Mouse (Mus musculus): ENCODE data around the gene Arhgef16. TPM values are rescaled to one million over a fixed set of nuclear protein-coding genes. Genes with fewer than 3 reads are reported as not detected.
A peak's percentile ranks its signal among the peaks of the same experiment; 100 is the strongest.

Gene Arhgef16
- polyA plus RNA-seq, 1 experiment from 2014 or later: 4.9 TPM

DNA sequence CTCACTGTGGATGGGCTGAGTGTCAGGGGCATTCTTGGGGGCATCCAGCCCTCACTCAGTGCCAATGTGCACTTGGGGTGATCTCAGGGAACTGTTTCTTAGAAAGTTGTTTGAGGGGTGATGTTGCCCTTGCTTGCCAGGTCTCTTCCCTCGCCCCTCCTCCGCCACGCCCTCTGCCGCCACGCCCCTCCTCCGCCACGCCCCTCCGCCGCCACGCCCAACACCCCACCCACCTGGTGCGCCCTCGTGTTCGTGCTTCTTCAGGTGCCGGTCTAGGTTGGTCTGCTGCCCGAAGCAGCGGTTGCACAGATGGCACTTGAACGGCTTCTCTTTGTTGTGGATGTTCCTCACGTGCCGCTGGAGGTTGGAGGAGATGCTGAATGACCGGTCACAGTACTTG lies 27.0 kb upstream of the Arhgef16 start:
- H3K9me3 ChIP-seq (replicated peaks): no peaks in the 10 kb centered on the region
- no peak overlapping the region for H3K9ac ChIP-seq
- peaks cover 4% of the 10 kb centered on the region; the same call in 1 of the 2 replicates for H3K4me1 ChIP-seq (replicated peaks)
- 16% methylated on average over 12 of the region's 20 CpGs for WGBS (ENCODE audit: insufficient replicate concordance)
- ATAC-seq (ENCODE audit: insufficient read depth): no peak
- H3K27ac ChIP-seq (replicated peaks): no peak overlapping the region
- H3K4me2 ChIP-seq: no peak overlapping the region
- no peak overlapping the region for H3K4me3 ChIP-seq (replicated peaks)
- H3K27me3 ChIP-seq: no peaks in the 10 kb centered on the region
- no peaks in the 10 kb centered on the region for H3K36me3 ChIP-seq (replicated peaks)

DNA sequence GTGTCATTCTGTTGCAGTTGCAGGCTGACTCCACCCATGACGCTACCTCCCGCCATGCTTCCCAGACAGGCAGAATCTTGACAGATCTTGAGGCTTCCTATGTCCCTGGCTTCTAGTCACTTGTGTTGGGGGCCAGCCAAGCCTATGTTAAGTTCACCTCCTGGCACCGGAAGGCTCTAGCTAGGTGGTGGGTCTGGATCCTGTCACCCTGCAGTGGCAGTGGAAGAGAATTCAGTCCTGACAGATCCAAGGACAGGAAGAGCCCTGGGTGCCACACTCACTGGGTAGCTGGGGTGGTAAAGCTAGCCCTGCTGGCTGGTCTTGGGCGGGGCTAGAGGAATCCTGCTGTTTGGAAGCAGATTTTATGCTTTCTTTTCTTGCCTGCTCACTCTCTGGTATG lies 23.9 kb upstream of the Arhgef16 start:
- H3K27me3 ChIP-seq: no peaks in the 10 kb centered on the region
- H3K9ac ChIP-seq: no peak overlapping the region
- no peak overlapping the region for H3K4me3 ChIP-seq (replicated peaks)
- H3K4me2 ChIP-seq: no peak overlapping the region
- peaks cover 4% of the 10 kb centered on the region; the same call in 1 of the 2 replicates for H3K4me1 ChIP-seq (replicated peaks)
- no peak overlapping the region for H3K27ac ChIP-seq (replicated peaks)
- H3K9me3 ChIP-seq (replicated peaks): no peaks in the 10 kb centered on the region
- no peaks in the 10 kb centered on the region for H3K36me3 ChIP-seq (replicated peaks)
- ATAC-seq (ENCODE audit: insufficient read depth): no peak
- 49% methylated on average over 4 of the region's 4 CpGs for WGBS (ENCODE audit: insufficient replicate concordance)

DNA sequence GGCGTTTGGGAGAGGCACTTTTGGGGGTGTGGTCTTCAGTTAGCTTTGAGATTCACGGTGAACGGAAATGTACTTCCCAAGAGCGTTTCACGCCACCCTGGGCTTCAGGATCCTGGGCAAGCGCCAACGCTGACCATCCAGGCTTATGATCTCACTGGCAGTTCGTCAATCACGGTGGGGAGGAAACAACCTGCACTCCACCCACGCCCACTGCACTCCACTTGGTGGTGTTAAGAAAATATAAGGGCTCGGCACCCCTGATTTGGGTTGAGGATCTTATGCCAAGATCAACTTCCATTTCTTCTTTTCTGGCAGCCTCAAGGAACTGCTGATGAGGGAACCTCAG lies 12.1 kb upstream of the Arhgef16 start:
- no peak for ATAC-seq (ENCODE audit: insufficient read depth)
- Histone ChIP-seq H3K4me2 (no peak overlapping the region), H3K27me3 (no peaks in the 10 kb centered on the region), H3K27ac (replicated peaks) (no peak overlapping the region), H3K36me3 (replicated peaks) (no peaks in the 10 kb centered on the region), H3K9ac (no peak overlapping the region), H3K4me1 (replicated peaks) (no peaks in the 10 kb centered on the region), H3K9me3 (replicated peaks) (no peaks in the 10 kb centered on the region), H3K4me3 (replicated peaks) (no peak overlapping the region)
- WGBS (ENCODE audit: insufficient replicate concordance): 66% methylated on average over 11 of the region's 11 CpGs

DNA sequence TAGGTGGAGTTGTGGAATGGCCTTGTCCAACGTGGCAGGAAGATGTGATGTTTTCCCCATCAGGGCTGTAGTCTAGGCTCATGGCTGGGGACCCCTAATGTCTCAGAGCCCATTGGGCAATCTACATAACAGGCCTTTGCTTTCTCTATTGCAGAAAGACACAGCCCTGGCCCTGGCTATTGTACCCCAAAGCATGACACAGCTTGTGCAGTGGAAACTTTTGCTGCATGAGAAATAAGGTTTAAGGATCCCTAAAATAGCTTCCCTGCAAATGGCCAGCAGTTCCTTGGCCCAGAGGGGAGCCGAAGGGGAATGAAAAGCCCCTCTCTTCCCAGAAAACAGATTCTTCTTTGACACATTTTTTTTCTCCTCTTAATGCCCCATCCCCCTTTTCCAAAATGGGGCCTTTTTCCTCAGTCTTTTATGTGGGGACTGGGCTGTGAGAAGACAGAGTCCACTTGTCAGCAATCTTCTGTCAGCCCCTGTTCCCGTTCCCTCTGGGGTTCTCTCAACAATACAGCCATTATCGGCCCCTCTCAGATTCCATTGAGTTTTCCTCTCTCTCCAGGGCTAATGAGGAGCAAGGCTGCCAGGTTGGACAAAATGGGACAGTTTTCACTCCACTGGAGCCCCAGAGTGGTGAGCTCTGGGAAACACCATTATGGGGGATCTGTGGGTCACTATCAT lies 11.6 kb upstream of the Arhgef16 start:
- 48% methylated on average over 4 of the region's 4 CpGs for WGBS (ENCODE audit: insufficient replicate concordance)
- no peak for ATAC-seq (ENCODE audit: insufficient read depth)

GRCm38 (mm10) chr4:154312143-154312812 lies 10.8 kb upstream of the Arhgef16 start:
- 47% methylated on average over 2 of the region's 2 CpGs for WGBS (ENCODE audit: insufficient replicate concordance)
- Histone ChIP-seq H3K27me3 (no peaks in the 10 kb centered on the region), H3K4me1 (replicated peaks) (no peaks in the 10 kb centered on the region), H3K36me3 (replicated peaks) (no peaks in the 10 kb centered on the region), H3K9me3 (replicated peaks) (no peaks in the 10 kb centered on the region), H3K4me2 (no peak overlapping the region), H3K9ac (no peak overlapping the region), H3K4me3 (replicated peaks) (no peak overlapping the region), H3K27ac (replicated peaks) (no peak overlapping the region)
- no peak; the same call in 1 of the 2 replicates for ATAC-seq (ENCODE audit: insufficient read depth)

More for the DNA sequence above, 11.6 kb upstream of the Arhgef16 start:
- H3K27ac ChIP-seq (replicated peaks): no peak overlapping the region
- no peak overlapping the region for H3K4me3 ChIP-seq (replicated peaks)
- H3K4me1 ChIP-seq (replicated peaks): no peaks in the 10 kb centered on the region
- H3K9me3 ChIP-seq (replicated peaks): no peaks in the 10 kb centered on the region
- H3K9ac ChIP-seq: no peak overlapping the region
- H3K36me3 ChIP-seq (replicated peaks): no peaks in the 10 kb centered on the region
- H3K4me2 ChIP-seq: no peak overlapping the region
- no peaks in the 10 kb centered on the region for H3K27me3 ChIP-seq

GRCm38 (mm10) chr4:154310576-154311262 lies 9.2 kb upstream of the Arhgef16 start:
- no peaks in the 10 kb centered on the region for H3K36me3 ChIP-seq (replicated peaks)
- H3K4me1 ChIP-seq (replicated peaks): no peaks in the 10 kb centered on the region
- H3K9me3 ChIP-seq (replicated peaks): no peaks in the 10 kb centered on the region
- no peak overlapping the region for H3K9ac ChIP-seq
- no peaks in the 10 kb centered on the region for H3K27me3 ChIP-seq
- no peak overlapping the region for H3K4me3 ChIP-seq (replicated peaks)
- no peak overlapping the region for H3K4me2 ChIP-seq
- 50% methylated on average over 9 of the region's 9 CpGs for WGBS (ENCODE audit: insufficient replicate concordance)
- no peak for ATAC-seq (ENCODE audit: insufficient read depth)
- H3K27ac ChIP-seq (replicated peaks): no peak overlapping the region

GRCm38 (mm10) chr4:154309131-154309530 lies 7.7 kb upstream of the Arhgef16 start:
- Histone ChIP-seq H3K4me2 (no peak overlapping the region), H3K27ac (replicated peaks) (no peak overlapping the region), H3K9me3 (replicated peaks) (no peaks in the 10 kb centered on the region), H3K4me3 (replicated peaks) (no peak overlapping the region), H3K36me3 (replicated peaks) (no peaks in the 10 kb centered on the region), H3K9ac (no peak overlapping the region), H3K27me3 (no peaks in the 10 kb centered on the region), H3K4me1 (replicated peaks) (no peaks in the 10 kb centered on the region)
- 30% methylated on average over 2 of the region's 2 CpGs for WGBS (ENCODE audit: insufficient replicate concordance)
- ATAC-seq (ENCODE audit: insufficient read depth): no peak

DNA sequence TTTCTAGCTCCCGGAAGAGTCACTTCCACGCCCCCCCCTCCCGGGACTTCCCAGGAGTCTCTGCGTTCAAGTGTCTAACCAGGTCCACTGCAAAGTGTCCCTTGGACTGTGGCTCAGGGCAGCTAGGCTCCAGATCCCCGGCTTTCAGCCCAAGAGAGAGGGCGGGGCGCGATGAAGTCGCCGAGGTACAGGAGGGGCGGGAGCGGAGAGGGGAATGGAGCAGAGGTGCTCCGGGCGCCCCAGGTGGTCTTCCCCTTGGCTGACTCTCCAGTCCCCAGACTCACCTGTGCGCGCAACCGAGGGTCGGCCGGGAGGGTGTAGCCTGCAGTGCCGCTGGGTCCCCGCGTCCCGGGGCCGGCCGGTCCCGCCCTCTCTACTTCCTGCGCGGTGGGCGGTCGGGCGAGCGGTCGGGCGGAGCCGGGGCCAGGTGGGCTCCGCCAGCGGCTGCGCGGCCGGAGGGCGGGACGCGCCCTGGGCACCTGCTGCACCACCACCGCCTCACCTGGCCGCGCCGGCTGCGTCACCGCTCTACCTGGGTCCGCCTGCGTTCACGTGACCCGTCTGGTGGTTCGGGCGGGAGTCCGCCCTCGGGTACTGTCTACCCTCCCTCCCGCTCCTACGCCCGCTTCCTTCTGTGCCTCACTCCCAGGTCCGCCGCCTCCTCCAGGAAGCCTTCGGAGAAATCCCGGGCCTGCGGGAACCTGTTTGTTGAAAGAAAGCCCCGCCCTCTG lies 1.8 kb downstream of the Arhgef16 start:
- H3K4me2 ChIP-seq: peak overlapping the region; percentile 50
- WGBS (ENCODE audit: insufficient replicate concordance): 2% methylated on average over 60 of the region's 66 CpGs
- H3K4me3 ChIP-seq (replicated peaks): peak overlapping the region; percentile 53
- no peak overlapping the region; the same call in 1 of the 2 replicates for H3K27ac ChIP-seq (replicated peaks)
- H3K9me3 ChIP-seq (replicated peaks): no peaks in the 10 kb centered on the region
- H3K9ac ChIP-seq: peak overlapping the region; percentile 35; the same call in 1 of the 2 replicates
- ATAC-seq (ENCODE audit: insufficient read depth): peak; percentile 43
- no peaks in the 10 kb centered on the region for H3K36me3 ChIP-seq (replicated peaks)
- peaks cover 6% of the 10 kb centered on the region; the same call in 1 of the 2 replicates for H3K4me1 ChIP-seq (replicated peaks)
- peaks cover 39% of the 10 kb centered on the region for H3K27me3 ChIP-seq

DNA sequence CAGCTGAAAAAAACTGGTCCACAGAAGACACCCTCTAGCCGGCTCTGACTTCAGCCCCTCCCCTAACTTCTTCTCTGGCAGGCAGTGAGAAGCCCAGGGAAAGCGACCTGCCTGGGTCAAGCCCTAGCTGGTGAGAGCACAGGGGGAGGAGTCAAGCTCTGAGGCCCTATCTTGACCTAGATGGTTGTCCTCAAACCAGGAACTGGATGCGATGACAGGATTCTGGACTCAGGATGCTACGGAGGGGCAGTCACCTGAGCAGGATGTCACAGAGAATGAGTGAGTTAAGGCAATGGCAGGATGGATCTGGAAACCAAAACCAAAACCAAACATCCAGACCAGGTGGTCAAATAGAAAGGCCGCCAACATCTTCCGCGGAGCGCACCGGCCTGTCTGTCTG lies 3.7 kb downstream of the Arhgef16 start:
- no peak overlapping the region for H3K4me3 ChIP-seq (replicated peaks)
- H3K36me3 ChIP-seq (replicated peaks): no peaks in the 10 kb centered on the region
- ATAC-seq (ENCODE audit: insufficient read depth): 0 out of 2 replicates have a peak, but pooled peaks have one; percentile 19
- H3K9ac ChIP-seq: no peak overlapping the region
- H3K27me3 ChIP-seq: peaks cover 39% of the 10 kb centered on the region
- no peak overlapping the region for H3K27ac ChIP-seq (replicated peaks)
- no peak overlapping the region; the same call in 1 of the 2 replicates for H3K4me2 ChIP-seq
- WGBS (ENCODE audit: insufficient replicate concordance): 28% methylated on average over 9 of the region's 9 CpGs
- no peaks in the 10 kb centered on the region for H3K9me3 ChIP-seq (replicated peaks)
- H3K4me1 ChIP-seq (replicated peaks): peaks cover 6% of the 10 kb centered on the region; the same call in 1 of the 2 replicates

DNA sequence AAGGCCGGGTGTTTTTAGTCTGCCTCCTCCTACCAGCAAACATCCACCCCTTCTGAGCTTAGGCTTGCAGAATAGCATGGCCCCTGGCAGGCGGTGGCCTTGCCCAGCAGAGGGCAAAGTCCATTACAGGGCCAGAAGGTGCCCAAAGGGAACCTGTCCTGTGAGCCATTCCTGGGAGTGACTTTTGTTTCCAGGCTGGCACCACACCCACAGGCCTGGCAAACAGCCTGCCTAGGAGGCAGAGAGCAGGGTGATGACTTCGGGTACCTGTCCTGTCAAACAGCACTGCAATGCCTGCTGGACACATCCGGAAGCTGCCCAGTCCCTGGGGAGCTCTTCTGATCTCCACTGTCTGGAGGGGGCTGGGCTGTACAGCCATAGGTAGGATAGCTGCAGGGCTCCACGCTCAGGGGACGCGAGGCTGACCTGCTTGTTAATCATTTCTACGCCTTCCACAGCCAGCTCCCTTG lies 7.2 kb downstream of the Arhgef16 start:
- ATAC-seq (ENCODE audit: insufficient read depth): peak; percentile 76
- H3K27me3 ChIP-seq: peaks cover 17% of the 10 kb centered on the region

More for the DNA sequence above, 7.2 kb downstream of the Arhgef16 start:
- Histone ChIP-seq H3K9me3 (replicated peaks) (no peaks in the 10 kb centered on the region), H3K27ac (replicated peaks) (peak overlapping the region; percentile 53; the same call in 1 of the 2 replicates), H3K9ac (no peak overlapping the region), H3K4me2 (peak overlapping the region; percentile 1; the same call in 1 of the 2 replicates), H3K4me3 (replicated peaks) (no peak overlapping the region), H3K4me1 (replicated peaks) (peaks cover 6% of the 10 kb centered on the region; the same call in 1 of the 2 replicates), H3K36me3 (replicated peaks) (no peaks in the 10 kb centered on the region)
- WGBS (ENCODE audit: insufficient replicate concordance): 57% methylated on average over 8 of the region's 8 CpGs
